Mouse (Mus musculus) kidney, embryonic 14.5 days (tissue): ENCODE measurements around the gene Vdr. TPM values are rescaled to one million over a fixed set of nuclear protein-coding genes. Genes with fewer than 3 reads are reported as not detected.

Experiments
- ATAC-seq: fragments of 200-750 bp; cut with Nextera tagmentation; 2 replicates; pipeline ENCODE4 v1.8.0; 2017; ENCODE audit warnings: moderate number of reproducible peaks, mild to moderate bottlenecking, moderate TSS enrichment, moderate library complexity; ENCODE audit not compliant: low FRiP score, low TSS enrichment
- H3K27ac ChIP-seq: fragments of 300-500 bp; sonication (generic); 2 replicates; pipeline ENCODE4 v1.5.1; 2014; ENCODE audit warnings: low read depth, mild to moderate bottlenecking, low read length, moderate library complexity, mixed read lengths
- H3K27me3 ChIP-seq: fragments of 300-500 bp; sonication (generic); 2 replicates; pipeline ENCODE4 v1.6.1; 2014; ENCODE audit warnings: mild to moderate bottlenecking, low read length; ENCODE audit not compliant: control insufficient read depth, insufficient read depth
- H3K36me3 ChIP-seq: fragments of 300-500 bp; sonication (generic); 2 replicates; pipeline ENCODE4 v1.6.1; 2014; ENCODE audit warnings: low read length, mixed read lengths; ENCODE audit not compliant: control insufficient read depth, insufficient read depth
- H3K4me1 ChIP-seq: fragments of 300-500 bp; sonication (generic); 2 replicates; pipeline ENCODE4 v1.6.1; 2014; ENCODE audit warnings: low read length, mixed read lengths; ENCODE audit not compliant: control insufficient read depth, insufficient read depth
- H3K4me2 ChIP-seq: fragments of 300-500 bp; sonication (generic); replicated peaks from 2 replicates; pipeline ENCODE4 v1.6.1; 2014; ENCODE audit warnings: low read depth, mild to moderate bottlenecking, low read length
- H3K4me3 ChIP-seq: fragments of 300-500 bp; sonication (generic); 2 replicates; pipeline ENCODE4 v1.5.1; 2014; ENCODE audit warnings: mild to moderate bottlenecking, low read length
- H3K9ac ChIP-seq: fragments of 300-500 bp; sonication (generic); 2 replicates; pipeline ENCODE4 v1.6.1; 2014; ENCODE audit warnings: low read depth, mild to moderate bottlenecking, low read length, moderate library complexity
- H3K9me3 ChIP-seq: fragments of 300-500 bp; sonication (generic); 2 replicates; pipeline ENCODE4 v1.6.1; 2016; ENCODE audit warnings: low read length; ENCODE audit not compliant: control insufficient read depth
- WGBS: fragments of 180-500 bp; shearing (Covaris S2); extraction: QIAGEN DNeasy Blood & Tissue Kit; methylation state at CpG from one replicate; pipeline ENCODE4 v1.1.7; 2014; 5-methylcytosine and 5-hydroxymethylcytosine counted together
- polyA plus RNA-seq: library from polyadenylated mRNA; unstranded; fragments of >200 nt; fragmentation: Nextera tagmentation; extraction: Ambion mirVana; gene quantifications from 2 replicates; pipeline ENCODE4 v1.2.1, GENCODE M21; 2014

The Vdr gene
- polyA plus RNA-seq, 1 experiment from 2014 or later, result 2.8 TPM

GRCm38 (mm10) chr15:97929259-97929824 is 18.9 kb upstream of the Vdr start:
- peaks cover 4% of the 10 kb centered on the region; the same call in 1 of the 2 replicates for H3K4me1 ChIP-seq
- H3K9ac ChIP-seq, result no peak overlapping the region
- H3K9me3 ChIP-seq, result no peaks in the 10 kb centered on the region

GRCm38 (mm10) chr15:97927821-97928220 is 17.4 kb upstream of the Vdr start:
- Histone ChIP-seq H3K4me1 (peaks cover 4% of the 10 kb centered on the region; the same call in 1 of the 2 replicates), H3K27ac (peak overlapping the region; percentile 47; the same call in 1 of the 2 replicates)
- WGBS, result 48% methylated on average over 6 of the region's 6 CpGs

More at GRCm38 (mm10) chr15:97929259-97929824, 18.9 kb upstream of the Vdr start:
- no peak overlapping the region for H3K27ac ChIP-seq
- no peaks in the 10 kb centered on the region for H3K36me3 ChIP-seq
- no peak overlapping the region for H3K4me2 ChIP-seq
- H3K27me3 ChIP-seq, result no peaks in the 10 kb centered on the region
- ATAC-seq, result no peak
- no peak overlapping the region for H3K4me3 ChIP-seq
- WGBS, result 46% methylated on average over 13 of the region's 13 CpGs

GRCm38 (mm10) chr15:97927018-97927417 is 16.6 kb upstream of the Vdr start:
- 39% methylated on average over 4 of the region's 4 CpGs for WGBS
- ATAC-seq, result peak; percentile 63; the same call in 1 of the 2 replicates
- H3K36me3 ChIP-seq, result no peaks in the 10 kb centered on the region

More at GRCm38 (mm10) chr15:97927821-97928220, 17.4 kb upstream of the Vdr start:
- no peak overlapping the region for H3K4me3 ChIP-seq
- no peak for ATAC-seq
- no peaks in the 10 kb centered on the region for H3K27me3 ChIP-seq
- H3K9me3 ChIP-seq, result no peaks in the 10 kb centered on the region
- H3K4me2 ChIP-seq, result no peak overlapping the region
- no peak overlapping the region for H3K9ac ChIP-seq
- H3K36me3 ChIP-seq, result no peaks in the 10 kb centered on the region

GRCm38 (mm10) chr15:97922421-97922820 is 12.0 kb upstream of the Vdr start:
- Histone ChIP-seq H3K27ac (no peak overlapping the region), H3K4me1 (no peaks in the 10 kb centered on the region), H3K9ac (no peak overlapping the region), H3K4me3 (no peak overlapping the region), H3K4me2 (no peak overlapping the region), H3K27me3 (no peaks in the 10 kb centered on the region), H3K9me3 (no peaks in the 10 kb centered on the region), H3K36me3 (no peaks in the 10 kb centered on the region)
- ATAC-seq, result no peak
- WGBS, result 88% methylated on average over 2 of the region's 2 CpGs

More at GRCm38 (mm10) chr15:97927018-97927417, 16.6 kb upstream of the Vdr start:
- no peak overlapping the region for H3K4me2 ChIP-seq
- no peaks in the 10 kb centered on the region for H3K27me3 ChIP-seq
- H3K9ac ChIP-seq, result no peak overlapping the region
- no peaks in the 10 kb centered on the region for H3K9me3 ChIP-seq
- H3K27ac ChIP-seq, result peak overlapping the region; percentile 47; the same call in 1 of the 2 replicates
- H3K4me1 ChIP-seq, result peaks cover 4% of the 10 kb centered on the region; the same call in 1 of the 2 replicates
- H3K4me3 ChIP-seq, result no peak overlapping the region

GRCm38 (mm10) chr15:97921796-97922195 is 11.4 kb upstream of the Vdr start:
- no peaks in the 10 kb centered on the region for H3K4me1 ChIP-seq
- no peak overlapping the region for H3K9ac ChIP-seq
- no peaks in the 10 kb centered on the region for H3K9me3 ChIP-seq
- WGBS, result 72% methylated on average over 9 of the region's 9 CpGs
- no peak overlapping the region for H3K4me3 ChIP-seq
- no peak overlapping the region for H3K4me2 ChIP-seq
- no peak for ATAC-seq
- no peak overlapping the region for H3K27ac ChIP-seq
- no peaks in the 10 kb centered on the region for H3K36me3 ChIP-seq
- H3K27me3 ChIP-seq, result no peaks in the 10 kb centered on the region

- Histone ChIP-seq H3K27me3 (no peaks in the 10 kb centered on the region), H3K9me3 (no peaks in the 10 kb centered on the region), H3K9ac (no peak overlapping the region), H3K4me1 (no peaks in the 10 kb centered on the region), H3K27ac (no peak overlapping the region), H3K4me3 (no peak overlapping the region), H3K36me3 (no peaks in the 10 kb centered on the region), H3K4me2 (no peak overlapping the region)
- 81% methylated on average over 5 of the region's 5 CpGs for WGBS
- ATAC-seq, result no peak
These were observed 9.9 kb upstream of the Vdr start for GRCm38 (mm10) chr15:97920306-97920705.

DNA sequence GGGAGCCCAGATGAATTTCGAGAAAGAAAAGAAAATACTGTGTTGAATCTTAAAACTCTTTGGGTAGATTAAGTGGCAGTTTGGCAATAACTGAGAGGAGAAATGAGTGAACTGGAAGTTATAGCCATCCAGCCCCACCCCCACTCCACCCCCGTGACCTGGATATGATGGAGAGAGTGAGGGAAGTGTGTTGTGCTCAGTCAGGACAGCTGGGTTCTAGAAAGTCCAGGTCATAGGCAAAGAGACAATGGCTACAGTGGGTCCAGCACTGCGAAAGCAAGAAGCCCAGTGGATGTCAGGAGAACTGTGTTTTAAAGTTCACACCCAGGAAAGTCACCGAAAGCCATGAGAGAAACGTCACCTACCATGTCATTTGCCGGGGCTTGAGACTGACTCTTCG is 8.8 kb upstream of the Vdr start:
- no peaks in the 10 kb centered on the region for H3K27me3 ChIP-seq
- H3K9ac ChIP-seq, result no peak overlapping the region
- no peaks in the 10 kb centered on the region for H3K9me3 ChIP-seq
- H3K36me3 ChIP-seq, result no peaks in the 10 kb centered on the region
- H3K4me3 ChIP-seq, result no peak overlapping the region
- H3K4me2 ChIP-seq, result no peak overlapping the region
- H3K4me1 ChIP-seq, result peaks cover 6% of the 10 kb centered on the region; the same call in 1 of the 2 replicates
- no peak overlapping the region for H3K27ac ChIP-seq
- WGBS, result 85% methylated on average over 7 of the region's 7 CpGs
- ATAC-seq, result no peak

GRCm38 (mm10) chr15:97917994-97918393 is 7.6 kb upstream of the Vdr start:
- no peak overlapping the region for H3K4me3 ChIP-seq
- no peak overlapping the region for H3K4me2 ChIP-seq
- ATAC-seq, result no peak
- WGBS, result 75% methylated on average over 9 of the region's 9 CpGs
- H3K9ac ChIP-seq, result no peak overlapping the region
- H3K27me3 ChIP-seq, result no peaks in the 10 kb centered on the region
- no peak overlapping the region for H3K27ac ChIP-seq
- peaks cover 7% of the 10 kb centered on the region; the same call in 1 of the 2 replicates for H3K4me1 ChIP-seq
- no peaks in the 10 kb centered on the region for H3K36me3 ChIP-seq
- H3K9me3 ChIP-seq, result no peaks in the 10 kb centered on the region

- H3K36me3 ChIP-seq, result no peaks in the 10 kb centered on the region
- H3K4me3 ChIP-seq, result no peak overlapping the region
- H3K9me3 ChIP-seq, result no peaks in the 10 kb centered on the region
- ATAC-seq, result no peak
- H3K27me3 ChIP-seq, result 0 out of 2 replicates have a peak, but pooled peaks cover 3% of the 10 kb centered on the region
- 24% methylated on average over 9 of the region's 9 CpGs for WGBS
- no peak overlapping the region for H3K9ac ChIP-seq
- no peak overlapping the region; the same call in 1 of the 2 replicates for H3K4me2 ChIP-seq
- H3K27ac ChIP-seq, result no peak overlapping the region
- peaks cover 7% of the 10 kb centered on the region; the same call in 1 of the 2 replicates for H3K4me1 ChIP-seq
These were observed 3.9 kb upstream of the Vdr start for GRCm38 (mm10) chr15:97914331-97914747.
